Mouse (Mus musculus) limb, embryonic 13.5 days (tissue): ENCODE data around the gene Glis2. TPM values are rescaled to one million over a fixed set of nuclear protein-coding genes. Genes with fewer than 3 reads are reported as not detected.

Experiments
- ATAC-seq: fragments of 200-750 bp; cut with Nextera tagmentation; 2 replicates; pipeline ENCODE4 v1.8.0; 2017; ENCODE audit warnings: low read depth, moderate number of reproducible peaks, moderate TSS enrichment; ENCODE audit not compliant: low FRiP score
- H3K27ac ChIP-seq: fragments of 300-500 bp; sonication (generic); 2 replicates; pipeline ENCODE4 v1.5.1; 2015; ENCODE audit warnings: inconsistent platforms, mild to moderate bottlenecking, moderate library complexity
- H3K27me3 ChIP-seq: fragments of 300-500 bp; sonication (generic); 2 replicates; pipeline ENCODE4 v1.6.1; 2015; ENCODE audit warnings: mild to moderate bottlenecking, inconsistent platforms
- H3K36me3 ChIP-seq: fragments of 300-500 bp; sonication (generic); 2 replicates; pipeline ENCODE4 v1.6.1; 2015; ENCODE audit warnings: inconsistent platforms, mild to moderate bottlenecking, moderate library complexity
- H3K4me1 ChIP-seq: fragments of 300-500 bp; sonication (generic); 2 replicates; pipeline ENCODE4 v1.6.1; 2015; ENCODE audit warnings: inconsistent platforms
- H3K4me2 ChIP-seq: fragments of 300-500 bp; sonication (generic); replicated peaks from 2 replicates; pipeline ENCODE4 v1.6.1; 2015; ENCODE audit warnings: inconsistent platforms, mild to moderate bottlenecking, moderate library complexity
- H3K4me3 ChIP-seq: fragments of 300-500 bp; sonication (generic); 2 replicates; pipeline ENCODE4 v1.5.1; 2015; ENCODE audit warnings: moderate library complexity, mild to moderate bottlenecking, inconsistent platforms
- H3K9ac ChIP-seq: fragments of 300-500 bp; sonication (generic); 2 replicates; pipeline ENCODE4 v1.6.1; 2015; ENCODE audit warnings: mild to moderate bottlenecking, inconsistent platforms
- H3K9me3 ChIP-seq: fragments of 300-500 bp; sonication (generic); 2 replicates; pipeline ENCODE4 v1.6.1; 2016; ENCODE audit warnings: inconsistent platforms
- WGBS: fragments of 180-500 bp; shearing (Covaris S2); methylation state at CpG from one replicate; pipeline ENCODE4 v1.1.7; 2015; 5-methylcytosine and 5-hydroxymethylcytosine counted together
- polyA plus RNA-seq: library from polyadenylated mRNA; unstranded; fragments of >200 nt; fragmentation: Nextera tagmentation; extraction: Ambion mirVana; gene quantifications from 2 replicates; pipeline ENCODE4 v1.2.1, GENCODE M21; 2015

Gene Glis2
- polyA plus RNA-seq, 1 experiment from 2014 or later = 39.4 TPM

GRCm38 (mm10) chr16:4585642-4586530 lies 8.6 kb upstream of the Glis2 start:
- peak; percentile 17; the same call in 1 of the 2 replicates for ATAC-seq
- Histone ChIP-seq H3K4me3 (peak overlapping the region; percentile 47), H3K9me3 (no peaks in the 10 kb centered on the region), H3K4me2 (peak overlapping the region; percentile 67), H3K27ac (peak overlapping the region; percentile 90), H3K36me3 (peaks cover 10% of the 10 kb centered on the region), H3K9ac (peak overlapping the region; percentile 62), H3K4me1 (peaks cover 21% of the 10 kb centered on the region), H3K27me3 (no peaks in the 10 kb centered on the region)
- 8% methylated on average over 14 of the region's 14 CpGs for WGBS

- H3K36me3 ChIP-seq = peaks cover 14% of the 10 kb centered on the region
- peak overlapping the region; percentile 67 for H3K4me2 ChIP-seq
- 0% methylated on average over 42 of the region's 43 CpGs for WGBS
- H3K9me3 ChIP-seq = no peaks in the 10 kb centered on the region
- peak overlapping the region; percentile 47 for H3K4me3 ChIP-seq
- H3K9ac ChIP-seq = peak overlapping the region; percentile 62
- ATAC-seq = peak; percentile 98
- peak overlapping the region; percentile 90 for H3K27ac ChIP-seq
- H3K27me3 ChIP-seq = no peaks in the 10 kb centered on the region
- H3K4me1 ChIP-seq = peaks cover 21% of the 10 kb centered on the region
Observed at GRCm38 (mm10) chr16:4586531-4587123, 7.9 kb upstream of the Glis2 start.

DNA sequence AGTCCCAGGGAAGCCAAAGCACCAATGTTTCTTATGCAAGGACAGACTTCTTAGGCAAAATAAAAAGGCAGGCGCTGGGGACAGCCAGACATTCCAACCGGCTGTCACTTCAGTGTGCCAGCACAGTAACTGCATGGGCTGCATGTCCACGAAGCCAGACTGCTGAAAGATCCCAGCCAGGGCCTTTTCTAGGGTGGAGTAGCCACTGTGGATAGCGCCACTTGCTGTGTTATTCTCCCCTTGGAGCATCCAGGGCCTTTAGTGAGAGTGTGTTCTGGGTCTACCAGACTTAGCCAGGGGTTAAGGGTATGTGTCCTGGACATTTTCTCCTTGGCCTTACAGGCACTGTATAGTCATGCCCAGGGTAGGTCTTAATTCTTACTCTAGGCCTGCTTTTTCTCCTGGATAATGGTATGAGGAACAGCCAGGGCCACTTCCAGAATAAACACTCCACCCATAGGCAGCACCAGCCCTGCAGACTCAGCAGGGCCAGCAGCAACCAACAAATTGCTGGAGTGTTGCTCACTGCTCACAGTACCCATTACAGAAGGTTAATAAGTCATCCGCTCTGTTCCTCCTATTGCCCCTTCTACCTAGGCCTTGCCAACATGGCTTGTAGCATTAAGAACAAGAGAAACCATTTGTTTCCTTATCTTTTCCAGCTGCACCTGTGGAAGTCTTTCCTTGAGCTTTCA lies 6.8 kb upstream of the Glis2 start:
- peaks cover 14% of the 10 kb centered on the region for H3K36me3 ChIP-seq
- no peak for ATAC-seq
- H3K4me2 ChIP-seq = peak overlapping the region; percentile 67
- no peaks in the 10 kb centered on the region for H3K27me3 ChIP-seq
- H3K4me1 ChIP-seq = peaks cover 31% of the 10 kb centered on the region
- H3K9ac ChIP-seq = 0 out of 2 replicates have a peak overlapping the region, but pooled peaks have one; percentile 31
- WGBS = 57% methylated on average over 5 of the region's 5 CpGs
- no peaks in the 10 kb centered on the region for H3K9me3 ChIP-seq
- peak overlapping the region; percentile 90 for H3K27ac ChIP-seq
- H3K4me3 ChIP-seq = no peak overlapping the region

DNA sequence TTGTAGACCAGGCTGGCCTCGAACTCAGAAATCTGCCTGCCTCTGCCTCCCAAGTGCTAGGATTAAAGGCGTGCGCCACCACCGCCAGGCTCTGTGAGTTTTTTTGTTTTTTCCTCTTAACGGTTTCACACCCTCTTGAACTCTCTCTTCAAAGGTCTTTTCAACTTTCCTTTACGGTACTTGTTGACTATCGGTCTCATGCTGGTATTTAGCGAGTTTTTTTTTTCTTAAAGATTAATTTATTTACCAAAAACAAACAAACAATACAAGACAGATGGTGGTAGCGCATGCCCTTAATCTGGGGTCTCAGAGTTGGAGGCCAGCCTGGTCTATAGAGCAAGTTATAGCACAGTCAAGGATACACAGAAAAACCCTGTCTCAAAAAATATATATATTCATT lies 4.3 kb upstream of the Glis2 start:
- H3K4me2 ChIP-seq = no peak overlapping the region
- peaks cover 14% of the 10 kb centered on the region for H3K36me3 ChIP-seq
- no peak overlapping the region for H3K27ac ChIP-seq
- peaks cover 44% of the 10 kb centered on the region for H3K4me1 ChIP-seq
- H3K27me3 ChIP-seq = no peaks in the 10 kb centered on the region
- ATAC-seq = no peak
- H3K9ac ChIP-seq = no peak overlapping the region
- H3K9me3 ChIP-seq = no peaks in the 10 kb centered on the region
- 96% methylated on average over 9 of the region's 9 CpGs for WGBS
- no peak overlapping the region for H3K4me3 ChIP-seq

DNA sequence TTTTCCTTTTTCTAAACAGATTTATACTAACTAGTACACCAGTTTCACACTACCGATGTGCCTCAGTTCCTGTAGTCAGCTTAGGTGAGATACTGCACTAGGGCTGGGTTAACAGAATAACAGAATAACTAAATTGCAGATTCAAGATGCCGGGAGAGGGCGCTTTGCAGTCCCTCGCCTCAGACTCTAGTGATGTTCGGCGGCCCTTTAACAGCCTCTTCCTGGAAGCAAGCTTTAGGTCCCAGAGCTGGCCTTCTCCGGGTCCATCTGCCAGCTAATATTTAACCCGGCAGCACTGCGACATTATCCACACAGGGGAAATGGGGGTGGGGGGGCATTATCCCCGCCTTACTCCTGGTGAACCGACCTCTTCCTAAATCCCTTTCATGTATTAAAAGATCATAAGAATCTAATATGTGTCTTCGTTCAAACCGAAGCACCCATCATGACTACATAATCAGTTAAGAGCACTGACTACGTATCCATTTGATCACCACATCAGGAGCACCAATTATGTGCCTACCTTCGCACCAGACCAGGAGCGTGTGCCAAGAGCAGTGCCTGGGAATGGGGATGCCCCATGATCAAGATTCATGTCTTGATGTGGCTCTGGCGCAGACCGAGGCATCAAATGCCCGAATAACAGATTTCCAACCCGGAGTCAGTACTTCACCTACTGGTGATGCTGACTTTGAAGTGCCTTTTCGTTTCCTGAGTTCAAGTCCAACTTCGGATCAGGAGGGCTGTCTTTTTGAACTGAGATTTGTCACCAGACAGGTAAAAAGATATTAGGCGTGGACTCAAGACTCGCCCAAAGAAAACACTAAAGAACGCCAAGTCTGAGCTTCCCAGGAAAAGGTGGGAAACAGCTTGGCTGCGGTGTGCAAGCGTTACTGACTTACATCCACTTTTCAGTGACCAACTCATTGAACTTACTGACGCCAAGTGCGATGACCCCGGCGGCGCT lies 1.3 kb upstream of the Glis2 start:
- H3K4me1 ChIP-seq = peaks cover 53% of the 10 kb centered on the region
- WGBS = 15% methylated on average over 32 of the region's 32 CpGs
- no peaks in the 10 kb centered on the region for H3K27me3 ChIP-seq
- H3K9me3 ChIP-seq = no peaks in the 10 kb centered on the region
- H3K36me3 ChIP-seq = peaks cover 17% of the 10 kb centered on the region
- ATAC-seq = no peak
- H3K9ac ChIP-seq = peak overlapping the region; percentile 82
- peak overlapping the region; percentile 96 for H3K27ac ChIP-seq
- H3K4me3 ChIP-seq = peak overlapping the region; percentile 90
- H3K4me2 ChIP-seq = peak overlapping the region; percentile 100

DNA sequence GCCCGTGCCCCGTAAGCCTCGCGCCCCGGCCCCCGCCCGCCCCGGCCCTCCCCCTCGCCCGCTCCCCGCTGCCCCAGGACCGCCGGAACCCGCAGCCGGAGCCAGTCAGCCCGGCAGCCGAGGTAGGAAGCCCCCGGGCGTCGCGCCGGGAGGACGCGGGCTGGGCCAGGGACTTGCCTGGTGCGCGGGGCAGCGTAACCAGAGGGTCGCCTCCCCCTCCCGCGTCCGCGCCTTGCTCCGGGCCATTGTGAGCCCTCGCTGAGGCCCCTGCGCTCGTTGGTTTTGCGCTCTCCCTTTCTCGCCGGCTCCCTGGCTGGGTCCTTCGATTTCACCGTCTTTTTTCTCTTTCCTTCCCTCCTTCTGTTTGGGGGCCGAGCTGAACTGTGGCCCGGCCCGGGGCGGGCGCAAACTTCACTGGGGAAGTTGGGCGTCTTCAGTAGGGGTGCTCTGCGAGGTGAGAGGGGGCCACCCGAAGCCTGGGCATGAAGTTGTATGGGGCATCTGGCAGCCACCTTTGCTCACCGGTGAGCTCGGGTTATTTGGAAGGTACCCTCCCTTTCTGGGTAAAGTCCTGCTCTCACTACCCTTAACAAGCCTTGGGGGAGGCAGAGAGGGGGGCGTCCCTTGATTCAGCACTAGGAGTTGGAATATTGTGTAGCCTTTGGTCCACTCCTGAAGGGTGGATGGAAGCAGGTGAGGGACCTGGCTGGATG lies 457 bp downstream of the Glis2 start:
- Histone ChIP-seq H3K27me3 (no peaks in the 10 kb centered on the region), H3K9me3 (no peaks in the 10 kb centered on the region), H3K9ac (peak overlapping the region; percentile 97), H3K27ac (peak overlapping the region; percentile 96), H3K4me1 (peaks cover 70% of the 10 kb centered on the region), H3K36me3 (peaks cover 16% of the 10 kb centered on the region), H3K4me2 (peak overlapping the region; percentile 100), H3K4me3 (peak overlapping the region; percentile 90)
- ATAC-seq = peak; percentile 9; the same call in 1 of the 2 replicates
- WGBS = under 1% methylated on average over 43 of the region's 52 CpGs

GRCm38 (mm10) chr16:4595527-4595963 lies 1.0 kb downstream of the Glis2 start:
- Histone ChIP-seq H3K27me3 (no peaks in the 10 kb centered on the region), H3K27ac (peak overlapping the region; percentile 96), H3K4me2 (peak overlapping the region; percentile 100), H3K4me1 (peaks cover 76% of the 10 kb centered on the region), H3K4me3 (peak overlapping the region; percentile 90), H3K9me3 (no peaks in the 10 kb centered on the region), H3K36me3 (peaks cover 10% of the 10 kb centered on the region), H3K9ac (peak overlapping the region; percentile 97)
- WGBS = 1% methylated on average over 5 of the region's 5 CpGs
- no peak for ATAC-seq

DNA sequence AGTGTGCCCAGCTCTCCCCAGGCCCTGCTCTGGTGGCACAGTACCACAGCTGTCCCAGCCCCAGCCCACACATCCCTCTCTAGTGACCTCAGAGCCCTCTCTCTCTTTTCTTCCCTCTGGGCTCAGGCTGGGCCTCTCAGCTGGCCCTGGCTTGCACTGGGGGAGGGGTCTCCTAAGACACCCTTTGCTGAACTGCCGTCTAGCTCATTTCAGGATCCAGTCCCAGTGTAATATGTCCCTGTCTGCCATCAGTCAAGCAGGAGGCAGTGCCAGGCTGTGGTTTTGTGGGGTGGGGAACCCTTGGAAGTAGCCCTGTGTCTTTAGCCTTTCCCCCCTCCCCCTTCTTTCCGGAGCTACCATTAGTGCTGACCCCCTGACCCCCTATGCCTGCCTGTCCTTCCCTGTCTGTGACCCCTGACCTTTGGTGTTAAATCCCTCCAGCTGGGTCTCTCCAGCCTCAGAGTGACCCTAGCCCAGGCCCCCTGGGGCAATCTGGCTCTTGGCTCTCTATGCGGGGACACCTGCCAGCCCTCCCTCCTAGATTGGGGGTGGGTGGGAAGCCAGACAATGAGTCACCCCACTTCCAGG lies 1.7 kb downstream of the Glis2 start:
- WGBS = 5% methylated on average over 3 of the region's 3 CpGs
- peak overlapping the region; percentile 96 for H3K27ac ChIP-seq
- H3K4me1 ChIP-seq = peaks cover 83% of the 10 kb centered on the region
- ATAC-seq = no peak
- peaks cover 3% of the 10 kb centered on the region; the same call in 1 of the 2 replicates for H3K36me3 ChIP-seq
- H3K4me2 ChIP-seq = peak overlapping the region; percentile 100
- H3K9me3 ChIP-seq = no peaks in the 10 kb centered on the region
- H3K9ac ChIP-seq = peak overlapping the region; percentile 97
- no peaks in the 10 kb centered on the region for H3K27me3 ChIP-seq
- peak overlapping the region; percentile 90 for H3K4me3 ChIP-seq

DNA sequence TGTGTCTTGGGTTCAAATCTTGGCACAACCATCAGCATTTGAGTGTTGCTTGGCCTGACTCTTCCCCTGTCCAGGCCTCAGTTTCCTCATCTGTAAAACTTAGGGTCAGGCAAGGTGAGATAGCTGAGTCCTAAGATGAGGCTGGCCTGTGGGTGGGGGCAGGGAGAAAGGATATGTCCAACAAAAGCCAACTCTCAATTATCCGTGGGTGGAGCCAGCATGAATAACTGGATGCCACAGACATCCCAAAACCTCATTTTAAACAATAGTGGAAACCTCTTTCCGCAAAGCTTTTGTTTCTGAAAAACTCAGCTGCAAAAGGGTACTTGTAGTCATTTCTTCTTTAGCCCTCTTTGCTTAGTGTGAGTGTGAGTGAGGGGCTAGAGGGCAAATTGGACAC lies 2.3 kb downstream of the Glis2 start:
- Histone ChIP-seq H3K27ac (peak overlapping the region; percentile 96), H3K4me1 (peaks cover 87% of the 10 kb centered on the region), H3K4me2 (peak overlapping the region; percentile 100), H3K27me3 (no peaks in the 10 kb centered on the region), H3K9ac (peak overlapping the region; percentile 97), H3K9me3 (no peaks in the 10 kb centered on the region), H3K4me3 (peak overlapping the region; percentile 90), H3K36me3 (peaks cover 2% of the 10 kb centered on the region; the same call in 1 of the 2 replicates)
- 69% methylated on average over 2 of the region's 2 CpGs for WGBS
- ATAC-seq = no peak

- H3K4me2 ChIP-seq = peak overlapping the region; percentile 100
- no peaks in the 10 kb centered on the region for H3K27me3 ChIP-seq
- H3K4me3 ChIP-seq = peak overlapping the region; percentile 90
- H3K9me3 ChIP-seq = no peaks in the 10 kb centered on the region
- ATAC-seq = no peak
- H3K36me3 ChIP-seq = peaks cover 2% of the 10 kb centered on the region; the same call in 1 of the 2 replicates
- 24% methylated on average over 3 of the region's 7 CpGs for WGBS
- H3K9ac ChIP-seq = peak overlapping the region; percentile 97
- H3K27ac ChIP-seq = peak overlapping the region; percentile 96
- H3K4me1 ChIP-seq = peaks cover 87% of the 10 kb centered on the region
Observed at GRCm38 (mm10) chr16:4597296-4597695, 2.8 kb downstream of the Glis2 start.
